Mouse (Mus musculus): ENCODE results near the gene Fstl4.

Gene Fstl4

GRCm38 (mm10) chr11:52775291-52775690, 10.9 kb downstream of the Fstl4 start:
- no peak for DNase-seq

GRCm38 (mm10) chr11:52782426-52782825, 18.0 kb downstream of the Fstl4 start:
- no peak for DNase-seq

- no peak for DNase-seq
These were observed 29.9 kb downstream of the Fstl4 start for GRCm38 (mm10) chr11:52794331-52794730.

- DNase-seq, result no peak
These were observed 45.1 kb downstream of the Fstl4 start for GRCm38 (mm10) chr11:52809542-52809941.

GRCm38 (mm10) chr11:52816004-52816403, 51.6 kb downstream of the Fstl4 start:
- DNase-seq, result no peak

- no peak for DNase-seq
These were observed 56.0 kb downstream of the Fstl4 start for GRCm38 (mm10) chr11:52820336-52820905.

GRCm38 (mm10) chr11:52826591-52826990, 62.2 kb downstream of the Fstl4 start:
- no peak for DNase-seq

- DNase-seq, result no peak
These were observed 67.3 kb downstream of the Fstl4 start for GRCm38 (mm10) chr11:52831631-52832310.

GRCm38 (mm10) chr11:52832311-52832675, 67.9 kb downstream of the Fstl4 start:
- no peak for DNase-seq

GRCm38 (mm10) chr11:52848691-52849090, 84.3 kb downstream of the Fstl4 start:
- DNase-seq, result no peak

GRCm38 (mm10) chr11:52850071-52850470, 85.6 kb downstream of the Fstl4 start:
- DNase-seq, result no peak

- no peak for DNase-seq
These were observed 108.5 kb downstream of the Fstl4 start for GRCm38 (mm10) chr11:52872846-52873512.

- DNase-seq, result no peak
These were observed 111.7 kb downstream of the Fstl4 start for GRCm38 (mm10) chr11:52875916-52876765.

GRCm38 (mm10) chr11:52877662-52878061, 113.2 kb downstream of the Fstl4 start:
- no peak for DNase-seq

GRCm38 (mm10) chr11:52879958-52880357, 115.5 kb downstream of the Fstl4 start:
- no peak for DNase-seq

GRCm38 (mm10) chr11:52886559-52887303, 122.3 kb downstream of the Fstl4 start:
- DNase-seq, result no peak

- no peak for DNase-seq
These were observed 123.7 kb downstream of the Fstl4 start for GRCm38 (mm10) chr11:52888150-52888549.

GRCm38 (mm10) chr11:52889527-52889926, 125.1 kb downstream of the Fstl4 start:
- DNase-seq, result no peak

GRCm38 (mm10) chr11:52890156-52890555, 125.7 kb downstream of the Fstl4 start:
- DNase-seq, result no peak

- no peak for DNase-seq
These were observed 139.7 kb downstream of the Fstl4 start for GRCm38 (mm10) chr11:52904101-52904500.

- DNase-seq, result no peak
These were observed 146.4 kb downstream of the Fstl4 start for GRCm38 (mm10) chr11:52910788-52911187.

GRCm38 (mm10) chr11:52914431-52914830, 150.0 kb downstream of the Fstl4 start:
- no peak for DNase-seq

- DNase-seq, result no peak
These were observed 151.2 kb downstream of the Fstl4 start for GRCm38 (mm10) chr11:52915648-52916047.
